Mouse (Mus musculus): ENCODE measurements at regions not wholly inside any gene's neighbourhood (a gene's known extent, or its start where the extent isn't known, plus 50 kb on each side); places are given as distances from the start of the nearest gene placed in this dataset.
"Not testable (repeated sequence)": the region's sequence is repeated elsewhere in the genome, so short reads cannot be mapped to it uniquely, and the experiment has no call there.

DNA sequence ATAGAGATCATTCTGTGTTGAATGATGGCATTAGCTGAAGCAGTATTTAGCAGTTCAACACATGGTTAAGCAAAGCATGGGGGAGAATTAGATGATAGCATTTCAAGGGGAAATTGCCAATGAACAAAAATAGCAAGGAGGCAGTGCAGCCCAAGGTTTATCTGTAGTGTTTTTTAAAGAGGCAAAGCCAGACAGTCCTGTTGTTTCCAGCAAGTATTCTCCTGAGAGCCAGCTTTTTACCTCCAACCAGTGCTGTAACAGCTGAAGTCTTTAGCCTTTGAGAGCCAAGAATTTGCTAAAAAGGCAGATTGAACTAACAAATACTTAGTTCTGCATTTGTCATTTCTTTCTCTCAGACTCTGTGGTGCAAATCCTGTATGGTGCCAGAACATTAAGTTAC is 305.1 kb upstream of the Arx start:
- DNase-seq, result no peak

DNA sequence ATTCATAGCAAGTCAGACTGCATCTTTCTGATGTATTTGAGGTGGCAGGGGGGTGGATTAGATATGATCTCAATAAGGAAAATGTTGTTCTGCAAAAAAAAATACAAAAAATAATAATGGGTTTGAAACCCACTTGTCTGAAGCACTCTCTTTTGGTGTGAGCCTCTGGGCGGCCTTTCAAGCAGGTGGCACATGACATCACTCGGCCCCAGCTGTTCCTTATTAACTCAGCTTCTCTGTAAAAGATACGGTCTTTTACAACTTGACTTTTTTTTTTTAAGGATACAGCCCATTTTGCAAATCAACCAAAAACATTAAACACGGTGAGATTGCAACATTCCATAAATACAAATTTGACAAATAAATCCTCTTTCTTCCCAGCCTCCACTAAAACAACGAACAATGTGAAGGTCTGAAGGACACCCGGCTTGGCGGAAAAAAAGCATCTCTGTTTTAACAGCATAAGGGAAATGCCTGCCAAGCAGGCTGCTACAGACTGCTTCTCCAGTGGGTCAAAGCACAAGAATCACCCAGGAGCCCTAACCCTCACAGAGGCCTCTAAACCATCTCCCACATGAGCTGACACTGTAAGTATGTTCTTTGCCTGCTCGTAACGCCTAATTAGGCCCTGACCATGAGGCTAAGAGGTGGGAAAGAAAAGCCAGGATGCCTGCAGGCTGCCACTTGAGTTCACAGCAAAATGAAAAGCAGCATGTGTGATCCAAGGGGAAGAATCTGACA is 283.8 kb upstream of the Arx start:
- no peak for DNase-seq

DNA sequence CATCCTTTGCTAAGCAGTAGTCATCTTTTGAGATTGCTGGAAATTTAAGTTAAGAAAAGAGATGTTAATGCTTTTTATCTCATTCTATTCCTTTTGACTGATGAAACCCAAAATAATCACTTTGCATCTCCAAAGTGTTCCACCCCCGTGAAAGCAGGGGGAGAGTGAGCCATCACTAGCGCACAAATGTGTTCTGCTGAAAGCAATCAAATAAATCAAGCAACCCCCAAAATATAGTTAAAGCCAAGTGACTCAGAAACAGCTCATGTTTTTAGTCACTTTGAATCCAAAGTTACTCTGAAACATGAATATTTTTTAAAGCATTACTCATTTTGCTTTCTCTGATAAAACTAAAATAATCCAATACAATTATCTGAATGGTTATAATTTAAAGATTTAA is 279.6 kb upstream of the Arx start:
- DNase-seq, result no peak

DNA sequence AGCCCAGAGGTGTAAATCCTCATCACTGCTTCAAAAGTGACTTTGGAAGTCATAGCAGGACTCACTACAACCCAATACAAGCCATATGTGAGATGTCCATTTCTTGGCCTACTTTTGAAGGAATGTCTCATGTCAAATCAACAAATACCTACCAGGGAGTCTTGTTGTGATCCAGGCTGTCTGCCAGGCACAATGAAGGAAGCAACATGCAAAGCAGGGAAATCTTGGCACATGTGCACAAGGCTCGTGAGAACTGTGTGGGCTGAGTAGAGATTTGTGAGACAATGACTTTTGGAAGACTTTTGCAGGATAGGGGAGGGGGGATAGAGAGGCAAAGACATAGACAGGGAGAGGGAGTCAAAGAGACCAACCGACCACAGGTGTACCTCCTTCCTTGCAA is 274.7 kb upstream of the Arx start:
- DNase-seq, result no peak

DNA sequence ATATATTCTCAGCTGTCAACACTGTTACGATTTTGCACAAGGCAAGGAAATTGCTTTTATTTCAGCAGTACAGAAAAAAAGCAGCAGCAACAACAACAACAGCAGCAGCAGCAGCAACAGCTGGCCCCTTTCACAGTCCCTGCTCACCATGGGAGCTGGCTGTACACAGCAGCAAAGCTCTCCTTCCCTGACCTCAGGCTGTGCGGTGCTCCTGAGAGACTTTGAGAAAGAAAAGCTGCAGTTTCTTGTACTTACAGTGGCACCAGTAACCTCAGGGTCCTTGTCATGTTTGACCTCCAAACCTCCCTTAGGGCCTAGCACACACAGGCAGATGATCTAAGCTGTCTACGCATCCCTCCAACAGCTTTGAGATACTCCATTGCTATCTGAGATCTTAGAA is 269.9 kb upstream of the Arx start:
- no peak for DNase-seq

DNA sequence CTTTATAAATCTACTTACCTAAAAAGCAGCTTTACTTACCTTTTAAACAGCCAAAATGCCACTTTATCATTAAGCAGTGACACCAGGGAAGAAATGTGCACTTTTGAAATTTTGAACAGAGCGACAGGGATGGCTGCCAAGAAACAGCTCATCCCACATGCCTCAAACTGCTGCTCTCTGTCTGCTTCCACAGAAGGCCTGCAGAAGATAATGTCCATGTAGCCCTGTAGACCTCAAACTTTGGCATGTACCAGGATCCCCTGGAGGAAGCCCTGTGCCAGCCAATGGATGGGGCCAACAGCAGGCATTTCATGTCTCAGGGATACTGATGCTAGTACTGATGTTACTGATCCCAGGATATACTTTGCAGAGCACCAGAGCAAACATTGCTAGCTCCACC is 245.1 kb upstream of the Arx start:
- peak; percentile 1 for DNase-seq

DNA sequence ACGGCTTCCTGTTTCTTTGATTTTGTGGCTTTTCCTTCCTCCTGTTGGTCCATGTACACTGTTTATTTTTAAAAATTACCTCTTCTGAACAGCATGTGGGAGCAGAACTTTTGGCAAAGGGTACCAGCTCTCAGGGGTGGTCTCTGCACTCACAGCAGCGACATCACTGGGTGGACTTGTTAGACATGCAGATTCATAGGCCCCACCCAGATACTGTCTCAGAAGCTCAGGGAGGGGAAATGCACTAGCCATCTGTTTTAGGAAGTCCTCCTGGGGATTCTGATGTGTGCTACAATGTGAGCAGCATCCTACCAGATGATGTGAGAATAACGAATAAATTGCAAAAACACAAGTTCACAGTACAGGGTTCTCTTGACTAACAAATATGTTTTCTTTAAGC is 243.5 kb upstream of the Arx start:
- DNase-seq, result no peak

DNA sequence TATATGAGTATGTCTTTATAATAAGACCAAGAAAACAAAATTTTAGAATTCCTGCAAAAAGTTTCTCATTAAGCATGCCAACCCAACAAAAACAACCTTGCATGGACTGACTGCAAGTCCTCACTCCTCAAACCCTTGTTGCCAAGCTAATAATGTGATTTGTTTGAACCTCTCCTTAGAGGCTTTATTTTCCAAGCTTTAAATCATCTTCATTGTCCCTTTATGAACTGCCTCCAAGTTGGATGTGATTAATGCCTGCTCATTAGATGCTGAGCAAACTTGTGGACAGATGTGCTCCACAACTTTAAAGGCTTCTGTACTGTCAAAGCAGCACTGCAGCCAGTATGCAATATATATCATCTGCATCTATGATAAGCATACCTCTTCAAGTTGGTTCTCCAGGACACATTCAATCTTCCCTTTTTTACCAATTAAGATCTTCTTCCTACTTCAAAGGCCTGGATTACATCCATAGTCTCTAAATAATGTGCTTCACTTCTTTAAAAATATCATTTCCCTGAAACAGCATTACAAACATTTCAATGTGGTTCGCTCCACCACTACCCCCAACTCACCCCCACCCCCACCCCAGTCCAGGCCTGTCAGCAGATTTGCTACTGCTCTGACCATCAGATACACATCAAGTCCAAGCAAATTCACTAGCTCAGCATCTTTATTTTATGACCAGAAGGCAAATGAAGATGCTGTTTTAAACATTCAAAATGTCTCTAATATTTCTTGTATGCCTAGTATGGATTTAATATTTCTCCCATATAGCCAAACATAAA is 237.1 kb upstream of the Arx start:
- no peak for DNase-seq

DNA sequence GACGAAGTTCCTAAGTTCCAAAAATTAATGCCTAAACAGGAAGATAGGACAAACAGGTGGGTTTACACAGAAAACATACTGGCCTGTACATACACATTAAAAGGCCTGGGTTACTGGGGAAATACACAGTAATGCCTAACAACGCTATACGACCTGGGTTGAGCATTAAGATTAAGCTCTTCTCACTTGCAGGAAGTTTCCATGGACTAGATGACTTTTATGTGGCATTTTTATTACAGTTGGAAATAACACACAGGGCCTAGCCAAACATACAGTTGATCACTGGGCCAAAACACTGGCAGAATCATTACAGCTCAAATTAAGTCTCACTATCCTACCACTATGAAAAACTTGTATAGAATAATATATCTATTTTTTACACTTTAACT is 236.5 kb upstream of the Arx start:
- no peak for DNase-seq

DNA sequence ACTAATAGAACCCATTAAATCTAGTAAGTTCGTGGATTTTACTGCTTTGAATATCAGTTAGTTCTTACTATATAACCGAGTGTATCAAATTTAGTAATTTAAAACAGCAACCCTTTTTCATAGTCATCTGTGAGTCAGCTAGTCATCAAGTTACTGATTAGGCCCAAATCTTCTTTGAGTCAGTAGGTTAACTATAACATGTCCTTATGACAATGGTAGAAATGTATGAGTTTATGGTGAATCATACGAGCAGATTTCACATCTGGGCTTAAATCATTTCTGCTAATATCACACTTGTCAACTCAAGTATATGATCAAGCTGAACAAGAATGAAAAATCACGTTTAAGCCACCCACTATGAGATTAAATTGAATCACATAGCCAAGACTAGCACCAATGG is 226.7 kb upstream of the Arx start:
- DNase-seq, result no peak

DNA sequence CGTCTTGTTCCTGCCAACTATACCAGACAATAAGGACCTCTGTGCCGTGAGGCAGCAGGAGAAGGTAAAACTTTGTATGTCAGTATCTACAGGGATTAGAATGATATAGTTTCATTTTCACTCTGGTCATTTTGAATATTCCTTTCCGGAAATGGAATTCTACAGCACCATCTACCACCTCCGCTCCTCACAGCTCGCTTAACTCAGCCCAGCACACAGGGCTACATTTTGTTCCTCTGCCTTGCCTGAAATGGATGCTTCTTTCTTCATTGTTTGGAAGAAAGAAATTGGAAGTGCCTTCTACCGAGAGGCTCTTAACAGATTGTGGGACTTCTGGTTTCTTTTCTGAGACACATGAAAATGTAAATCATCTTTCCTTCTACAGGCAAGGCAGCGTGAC is 217.4 kb upstream of the Arx start:
- DNase-seq, result no peak

DNA sequence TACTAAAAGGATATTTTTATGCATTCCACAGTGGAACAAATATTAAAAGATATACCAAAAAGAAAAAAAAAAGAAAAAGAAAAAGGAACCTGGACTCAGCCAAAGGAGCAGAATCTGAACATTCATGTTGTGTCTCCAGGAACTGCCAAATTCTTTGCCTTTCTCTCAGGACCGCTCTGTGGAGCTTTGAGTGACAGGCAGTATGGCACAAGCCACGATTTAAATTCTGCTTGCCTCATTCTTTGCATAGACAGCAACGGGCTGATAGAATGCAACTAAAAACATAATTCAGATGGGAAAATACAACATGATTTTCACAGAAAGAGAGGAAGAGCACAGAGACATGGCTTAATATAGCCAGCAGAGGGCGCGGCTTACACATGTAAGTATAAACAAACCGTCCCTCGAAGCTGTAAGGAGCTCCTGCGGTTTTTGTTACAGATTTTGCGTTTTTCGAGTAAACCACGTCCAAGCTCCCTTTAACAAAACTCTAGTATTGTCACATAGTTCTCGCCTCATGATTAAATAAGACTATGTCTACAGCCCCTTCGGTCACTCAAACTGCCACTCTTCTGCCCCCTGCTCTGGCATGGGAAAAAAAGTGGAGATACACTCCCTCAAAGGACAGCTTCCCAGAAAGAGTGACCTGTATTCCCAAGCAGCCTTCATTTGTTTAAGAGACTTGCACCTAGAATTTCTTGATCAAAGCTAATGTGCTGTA is 216.5 kb upstream of the Arx start:
- peak; percentile 8 for DNase-seq

DNA sequence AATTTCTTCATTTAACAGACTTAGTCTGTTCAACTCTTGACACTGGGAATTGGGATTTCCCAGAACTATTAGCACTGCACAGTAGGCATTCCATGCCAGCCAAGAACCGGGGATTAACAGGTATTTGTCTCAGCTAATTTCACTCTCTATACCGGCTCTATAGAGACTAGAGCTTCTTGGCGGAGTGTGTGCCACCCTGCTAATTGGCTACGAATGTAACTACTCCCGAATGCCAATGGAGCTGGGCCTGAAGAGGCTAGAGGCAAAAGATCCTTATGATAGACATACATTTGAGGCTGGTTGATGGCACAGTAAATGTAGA is 216.0 kb upstream of the Arx start:
- no peak for DNase-seq

DNA sequence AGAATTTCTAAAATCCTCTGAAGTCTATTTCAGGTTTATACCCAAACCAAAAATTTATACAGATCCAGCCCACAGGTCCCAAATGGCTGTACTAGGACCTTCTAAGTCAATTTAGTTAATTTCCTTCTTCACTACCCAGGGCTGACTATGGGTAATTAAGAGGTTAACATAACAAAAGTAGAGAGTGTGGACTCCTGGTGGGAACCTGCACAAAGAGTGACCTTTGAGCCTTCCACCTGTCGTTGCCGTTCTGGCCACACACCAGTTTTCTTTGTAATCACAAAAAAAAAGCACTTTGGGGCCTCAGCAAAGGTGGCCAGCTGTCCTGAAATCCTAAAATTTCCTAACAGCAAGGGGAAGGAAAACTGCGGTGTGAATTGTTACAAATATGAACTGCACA is 197.3 kb upstream of the Arx start:
- DNase-seq, result no peak

DNA sequence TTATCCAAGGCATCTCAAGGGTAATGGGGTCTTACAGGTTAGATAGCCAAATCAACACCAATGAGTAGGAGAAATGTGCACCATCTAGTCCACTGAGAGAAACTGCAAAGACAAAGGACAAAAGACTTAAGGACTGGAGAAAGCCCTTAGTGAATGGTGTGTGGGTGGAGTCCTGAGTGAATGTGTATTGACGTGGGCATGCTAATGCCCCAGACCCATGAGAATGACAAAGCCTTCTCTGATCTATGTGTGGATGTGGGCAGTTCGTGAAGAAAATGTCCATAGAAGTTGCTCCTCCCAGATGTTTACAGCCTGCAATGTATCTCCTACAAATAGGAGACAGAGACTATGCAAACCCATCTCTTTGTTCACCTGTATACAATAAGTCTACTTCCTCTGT is 188.7 kb upstream of the Arx start:
- no peak for DNase-seq

DNA sequence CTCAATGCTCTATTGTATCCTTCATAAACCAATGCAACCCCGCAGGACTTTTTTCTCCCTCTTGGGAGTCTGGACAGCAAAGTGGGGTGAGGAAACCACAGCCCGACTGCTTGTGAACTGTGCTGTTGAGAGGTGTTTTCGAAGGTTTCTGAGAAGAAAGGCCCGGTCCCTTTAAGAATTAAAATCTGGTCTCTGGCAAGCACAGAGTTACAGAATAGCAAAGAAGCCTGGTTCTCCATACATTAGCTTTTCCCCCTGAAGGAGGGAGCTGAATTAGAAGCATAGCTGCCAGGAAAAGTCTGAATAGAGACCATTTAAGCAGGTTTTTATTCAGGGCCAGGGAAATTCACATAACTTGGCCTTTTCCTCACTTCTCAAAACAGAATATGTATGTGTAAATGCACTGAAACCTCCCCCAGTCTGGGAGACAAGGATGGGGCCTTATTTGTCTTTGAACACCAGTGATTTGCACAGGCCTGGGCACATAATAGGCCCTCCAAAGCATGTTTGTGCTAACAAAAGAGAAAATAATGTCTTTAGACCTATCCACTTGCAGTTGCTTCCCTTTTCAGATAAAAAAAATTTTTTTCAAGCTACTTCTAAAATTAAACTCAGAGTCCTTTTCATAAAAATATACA is 178.2 kb upstream of the Arx start:
- no peak for DNase-seq

DNA sequence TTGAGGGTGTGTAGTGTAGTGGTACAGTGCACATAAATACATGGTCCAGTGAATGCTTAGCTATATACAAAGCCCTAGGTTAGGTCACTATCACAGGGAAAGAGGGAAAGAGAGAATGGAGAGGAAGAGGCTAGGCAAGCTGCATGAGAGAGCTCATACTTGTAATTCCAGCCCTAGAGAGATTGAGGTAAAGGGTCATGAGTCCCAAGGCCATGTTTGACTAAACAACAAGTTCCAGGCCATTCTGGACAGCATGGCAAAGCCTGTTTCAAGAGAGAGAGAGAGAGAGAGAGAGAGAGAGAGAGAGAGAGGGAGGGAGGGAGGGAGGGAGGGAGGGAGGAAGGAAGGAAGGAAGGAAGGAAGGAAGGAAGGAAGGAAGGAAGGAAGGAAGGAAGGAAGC is 131.9 kb upstream of the Arx start:
- not testable (repeated sequence) for DNase-seq

DNA sequence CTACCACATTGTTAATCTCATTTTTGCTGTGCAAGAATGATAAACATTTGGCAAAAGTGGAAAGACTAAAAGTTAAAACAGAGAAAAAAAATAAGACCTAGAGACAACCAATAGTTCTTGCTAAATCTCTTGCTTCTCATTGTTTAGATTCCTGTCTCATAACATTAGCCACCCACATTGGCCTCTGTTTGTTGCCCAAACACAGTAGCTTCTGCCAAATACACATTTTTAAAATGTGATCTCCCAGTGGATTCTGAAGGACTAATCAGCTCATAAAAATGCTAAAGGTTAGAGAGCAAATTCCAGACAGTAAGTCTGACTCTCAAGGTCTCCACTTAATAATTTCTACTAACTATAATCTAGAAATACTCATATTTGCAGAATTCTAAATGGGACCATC is 127.1 kb upstream of the Arx start:
- no peak for DNase-seq

DNA sequence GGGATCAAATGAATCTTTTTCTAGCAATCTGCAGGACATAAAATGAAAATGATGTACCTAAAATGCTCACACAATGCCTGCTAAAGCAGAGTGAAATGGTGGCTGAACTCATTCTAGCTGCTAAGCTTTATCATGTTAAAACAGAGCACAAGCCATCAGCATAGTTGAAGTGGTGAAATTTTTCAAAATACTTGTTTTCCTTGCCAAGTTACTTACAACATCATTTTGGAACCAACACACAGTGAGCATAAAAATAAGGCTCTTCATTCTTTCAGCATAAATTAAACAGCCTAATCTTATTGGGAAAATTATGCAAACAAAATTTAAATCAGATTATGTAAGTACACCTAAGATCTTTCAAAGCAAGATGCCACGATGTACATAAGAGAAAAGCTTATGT is 125.3 kb upstream of the Arx start:
- DNase-seq, result no peak

Measured in cerebellum, adult 11-12 months (tissue).